Mouse (Mus musculus) spleen, postnatal 14 days (tissue): ENCODE results near the gene Zfp976.
"Not testable (repeated sequence)": the region's sequence is repeated elsewhere in the genome, so short reads cannot be mapped to it uniquely, and the experiment has no call there.

Source experiments
- DNase-seq, 2 experiments: peaks; one replicate each; pipeline ENCODE4 v3.0.0; 2021 to 2022; ENCODE audit warnings: low spot score in 2 of 2

Gene Zfp976

DNA sequence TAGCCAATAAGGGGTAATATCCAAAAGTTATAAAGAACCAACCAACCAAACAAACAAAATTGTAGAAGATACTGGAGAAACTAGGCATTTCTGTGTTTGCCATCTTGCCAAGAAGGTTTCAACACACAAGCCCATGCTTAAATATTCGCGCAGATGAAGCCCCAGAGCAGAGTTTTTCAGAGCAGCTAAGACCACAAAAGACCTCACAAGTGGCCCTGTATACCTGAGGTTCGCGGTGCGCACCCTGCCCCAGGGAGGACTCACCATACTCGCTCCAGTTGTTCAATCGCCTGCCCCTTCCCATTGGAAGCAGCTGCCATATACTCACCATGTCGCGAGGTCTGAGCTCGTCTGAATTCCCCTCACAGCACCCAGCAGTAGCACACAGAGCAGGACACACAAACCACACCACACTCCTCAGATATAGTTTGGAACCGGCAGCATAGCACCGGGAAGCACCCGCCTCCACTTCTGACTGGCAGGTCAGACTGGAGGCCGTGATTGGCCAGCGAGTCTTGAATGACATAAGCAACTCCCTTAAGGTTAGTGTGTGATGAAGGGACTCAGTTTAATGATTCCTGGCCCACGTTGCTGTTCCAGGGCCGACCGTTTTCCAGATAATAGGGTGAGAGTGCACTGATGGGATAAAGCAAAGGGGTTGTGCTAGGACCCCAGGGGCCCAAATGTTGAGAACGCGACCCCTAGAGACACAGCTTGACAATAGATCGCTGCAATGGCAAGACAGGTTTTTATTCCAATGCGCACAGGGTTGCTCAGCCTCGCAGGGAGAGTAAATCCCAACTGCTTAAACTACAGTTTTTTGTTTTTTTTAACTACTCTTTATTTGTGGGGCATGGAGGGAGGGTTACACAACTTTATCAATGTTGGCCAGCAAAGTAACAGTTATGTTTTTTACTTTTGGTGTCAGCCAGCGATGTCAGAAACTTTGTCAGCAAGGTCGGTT, at the start of gene Zfp976:
Zfp976 (minus strand) TSS at position 437 of the 964 bp plus-strand sequence.
- peak in 1 of 2 experiments; percentile 2 for DNase-seq

DNA sequence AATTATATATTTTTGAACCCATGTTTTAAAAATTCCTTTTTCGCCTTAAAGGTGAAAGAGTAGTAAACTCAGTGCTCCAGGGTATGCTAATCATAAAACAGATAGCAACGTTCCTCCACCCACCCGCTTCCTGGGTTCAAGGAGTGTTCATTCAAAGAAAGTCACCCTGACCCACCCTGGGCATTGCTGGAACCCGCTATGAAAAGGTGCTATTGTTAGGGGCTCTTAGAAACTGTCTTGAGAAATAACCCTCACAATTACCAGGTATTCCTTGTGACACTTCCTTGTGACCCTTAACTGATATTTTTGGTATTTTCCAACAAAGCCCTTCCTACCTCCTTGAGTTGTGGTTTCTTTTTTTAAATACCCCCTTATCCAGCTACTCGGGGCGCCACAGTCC, 37.7 kb upstream of the Zfp976 start:
- DNase-seq: not testable (repeated sequence)

- DNase-seq: not testable (repeated sequence)
Measured at GRCm38 (mm10) chr7:42679646-42680045, 37.3 kb upstream of the Zfp976 start.

DNA sequence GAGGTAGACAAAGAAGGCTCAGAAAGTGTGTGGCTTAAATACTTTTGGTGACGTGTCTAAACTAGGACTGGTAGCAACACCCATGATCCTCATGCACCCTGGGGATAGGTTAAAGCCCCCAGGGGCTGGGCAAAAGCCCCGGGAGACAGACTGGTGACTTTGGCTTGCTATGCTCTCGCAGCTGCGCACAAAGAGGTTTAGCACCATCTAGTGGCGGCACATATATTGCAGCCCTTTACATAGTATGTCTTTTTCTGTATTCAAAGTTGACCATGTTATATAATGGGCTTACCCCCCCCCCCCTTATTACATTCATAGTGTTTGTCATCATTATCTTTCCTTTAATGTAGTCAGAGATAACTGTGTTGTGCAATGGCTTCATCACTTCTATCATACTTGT, 17.8 kb upstream of the Zfp976 start:
- not testable (repeated sequence) for DNase-seq

DNA sequence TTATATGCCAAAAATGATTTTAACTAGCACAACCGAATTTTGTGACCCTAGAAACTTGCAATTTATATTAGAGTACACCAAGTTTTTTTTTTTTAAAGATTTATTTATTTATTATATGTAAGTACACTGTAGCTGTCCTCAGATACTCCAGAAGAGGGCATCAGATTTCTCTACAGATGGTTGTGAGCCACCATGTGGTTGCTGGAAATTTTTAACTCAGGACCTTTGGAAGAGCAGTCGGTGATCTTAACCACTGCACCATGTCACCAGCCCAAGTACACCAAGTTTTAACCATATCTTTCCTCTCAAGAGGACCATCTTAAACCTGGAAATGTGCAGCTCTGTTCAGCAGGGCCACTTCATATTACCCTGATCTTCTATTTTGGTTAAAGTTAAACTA, 12.8 kb upstream of the Zfp976 start:
- not testable (repeated sequence) for DNase-seq

GRCm38 (mm10) chr7:42643120-42643620, 782 bp upstream of the Zfp976 start:
- not testable (repeated sequence) for DNase-seq

- not testable (repeated sequence) for DNase-seq
Measured at GRCm38 (mm10) chr7:42631031-42631430, 11.4 kb downstream of the Zfp976 start.

- DNase-seq: not testable (repeated sequence)
Measured at GRCm38 (mm10) chr7:42595666-42596065, 46.7 kb downstream of the Zfp976 start.

DNA sequence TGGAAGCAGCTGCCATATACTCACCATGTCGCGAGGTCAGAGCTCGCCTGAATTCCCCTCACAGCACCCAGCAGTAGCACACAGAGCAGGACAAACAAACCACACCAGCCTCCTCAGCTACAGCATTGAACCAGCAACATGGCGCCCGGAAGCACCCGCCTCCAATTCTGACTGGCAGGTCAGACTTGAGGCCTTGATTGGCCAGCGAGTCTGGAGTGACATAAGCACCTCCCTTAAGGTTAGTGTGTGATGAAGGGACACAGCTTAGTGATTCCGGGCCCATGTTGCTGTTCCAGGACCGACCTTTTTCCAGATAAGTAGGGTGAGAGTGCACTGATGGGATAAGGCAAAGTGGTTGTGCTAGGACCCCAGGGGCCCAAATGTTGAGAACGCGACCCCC, 50.0 kb downstream of the Zfp976 start, which contains the start of gene Zfp977:
Zfp977 (minus strand) TSS at position 135 of the 400 bp plus-strand sequence.
- not testable (repeated sequence) for DNase-seq

- not testable (repeated sequence) for DNase-seq
Measured at GRCm38 (mm10) chr7:42591311-42591710, 51.1 kb downstream of the Zfp976 start.

- no peak for DNase-seq
Measured at GRCm38 (mm10) chr7:42578488-42578887, 63.9 kb downstream of the Zfp976 start, which contains the start of gene Gm21028. TSS of gene Gm21028 (minus strand) at chr7:42578588.
